Mouse (Mus musculus) forebrain, embryonic 16.5 days (tissue): ENCODE data around the gene Brca1. TPM values are rescaled to one million over a fixed set of nuclear protein-coding genes. Genes with fewer than 3 reads are reported as not detected.
"Not testable (repeated sequence)": the region's sequence is repeated elsewhere in the genome, so short reads cannot be mapped to it uniquely, and the experiment has no call there.

Source experiments
- ATAC-seq: fragments of 200-750 bp; cut with Nextera tagmentation; 2 replicates; pipeline ENCODE4 v1.8.0; 2017; ENCODE audit warnings: mild to moderate bottlenecking, moderate library complexity
- H3K27ac ChIP-seq: fragments of 300-500 bp; sonication (generic); 2 replicates; pipeline ENCODE4 v1.5.1; 2014; ENCODE audit warnings: low read length, control low read depth
- H3K27me3 ChIP-seq: fragments of 300-500 bp; sonication (generic); replicated peaks from 2 replicates; pipeline ENCODE4 v1.6.1; 2014; ENCODE audit warnings: low read length; ENCODE audit not compliant: control insufficient read depth, insufficient read depth
- H3K36me3 ChIP-seq: fragments of 300-500 bp; sonication (generic); 2 replicates; pipeline ENCODE4 v1.6.1; 2014; ENCODE audit not compliant: control insufficient read depth, insufficient read depth
- H3K4me1 ChIP-seq: fragments of 300-500 bp; sonication (generic); replicated peaks from 2 replicates; pipeline ENCODE4 v1.6.1; 2014; ENCODE audit warnings: low read length; ENCODE audit not compliant: control insufficient read depth, insufficient read depth
- H3K4me2 ChIP-seq: fragments of 300-500 bp; sonication (generic); 2 replicates; pipeline ENCODE4 v1.6.1; 2014; ENCODE audit warnings: mild to moderate bottlenecking, low read length, control low read depth
- H3K4me3 ChIP-seq: fragments of 300-500 bp; sonication (generic); replicated peaks from 2 replicates; pipeline ENCODE4 v1.5.1; 2014; ENCODE audit warnings: mild to moderate bottlenecking, low read length, control low read depth
- H3K9ac ChIP-seq: fragments of 300-500 bp; sonication (generic); replicated peaks from 2 replicates; pipeline ENCODE4 v1.6.1; 2014; ENCODE audit warnings: low read depth, low read length, control low read depth
- H3K9me3 ChIP-seq: fragments of 300-500 bp; sonication (generic); 2 replicates; pipeline ENCODE4 v1.6.1; 2016; ENCODE audit warnings: low read length; ENCODE audit not compliant: control insufficient read depth
- WGBS: fragments of 180-500 bp; shearing (Covaris S2); extraction: QIAGEN DNeasy Blood & Tissue Kit; methylation state at CpG from one replicate; pipeline ENCODE4 v1.1.7; 2014; 5-methylcytosine and 5-hydroxymethylcytosine counted together
- polyA plus RNA-seq: library from polyadenylated mRNA; unstranded; fragments of >200 nt; fragmentation: Nextera tagmentation; extraction: Ambion mirVana; gene quantifications from 2 replicates; pipeline ENCODE4 v1.2.1, GENCODE M21; 2015

Gene Brca1
- polyA plus RNA-seq, 1 experiment from 2014 or later, result 5.4 TPM

GRCm38 (mm10) chr11:101442127-101442693 lies 109.5 kb downstream of the Brca1 start, which contains the start of gene Rpl27:
Gene Rpl27 (plus strand): TSS chr11:101442298.
- ATAC-seq, result peak; percentile 99
- peak within 1 kb of the TSS; percentile 92 for H3K9ac ChIP-seq
- H3K27ac ChIP-seq, result peak within 1 kb of the TSS; percentile 79
- no peaks in the 10 kb centered on the region for H3K27me3 ChIP-seq
- under 1% methylated on average over 42 of the region's 42 CpGs for WGBS
- H3K9me3 ChIP-seq, result no peaks in the 10 kb centered on the region
- H3K4me1 ChIP-seq, result peaks cover 12% of the 10 kb centered on the region
- H3K4me2 ChIP-seq, result peak within 1 kb of the TSS; percentile 98
- H3K36me3 ChIP-seq, result peaks cover 10% of the 10 kb centered on the region; the same call in 1 of the 2 replicates
- peak within 1 kb of the TSS; percentile 88 for H3K4me3 ChIP-seq

- H3K9me3 ChIP-seq, ATAC-seq, H3K27me3 ChIP-seq, H3K9ac ChIP-seq, H3K36me3 ChIP-seq, H3K27ac ChIP-seq: not testable (repeated sequence)
- Histone ChIP-seq H3K4me3 (peak overlapping the region; percentile 27), H3K4me2 (peak overlapping the region; percentile 32), H3K4me1 (peaks cover 12% of the 10 kb centered on the region)
- 35% methylated on average over 14 of the region's 15 CpGs for WGBS
Observed at GRCm38 (mm10) chr11:101441450-101442126, 110.2 kb downstream of the Brca1 start.

Other genes with a start within 250 kb of the Brca1 start
- 191 and 203 TPM in 2 replicates for gene Becn1, start 249.7 kb downstream of the Brca1 start, polyA plus RNA-seq
- gene Psme3, start 235.7 kb downstream of the Brca1 start, polyA plus RNA-seq, result 127 and 137 TPM in 2 replicates
- 1.9 and 3.2 TPM in 2 replicates for gene Aoc2, start 226.9 kb downstream of the Brca1 start, polyA plus RNA-seq
- gene Aoc3, start 221.3 kb downstream of the Brca1 start, polyA plus RNA-seq, result 0.09 and 0.10 TPM in 2 replicates
- gene G6pc, start 184.4 kb downstream of the Brca1 start, polyA plus RNA-seq, result not detected in 2 replicates
- gene Aarsd1, start 134.3 kb downstream of the Brca1 start, polyA plus RNA-seq, result 90.1 and 99.5 TPM in 2 replicates
- 5.7 and 7.7 TPM in 2 replicates for gene Gm27029, start 127.2 kb downstream of the Brca1 start, polyA plus RNA-seq
- gene Rundc1, start 126.9 kb downstream of the Brca1 start, polyA plus RNA-seq, result 32.5 TPM in 2 replicates
- gene Ptges3l, start 126.6 kb downstream of the Brca1 start, polyA plus RNA-seq, result 2.0 TPM in 2 replicates
- 219 and 239 TPM in 2 replicates for gene Rpl27, start 109.7 kb downstream of the Brca1 start, polyA plus RNA-seq
- 2.2 and 2.5 TPM in 2 replicates for gene Ifi35, start 103.5 kb downstream of the Brca1 start, polyA plus RNA-seq
- gene Rnd2, start 87.0 kb downstream of the Brca1 start, polyA plus RNA-seq, result 91.6 and 95.8 TPM in 2 replicates
- 65.5 and 79.5 TPM in 2 replicates for gene Vat1, start 85.7 kb downstream of the Brca1 start, polyA plus RNA-seq
- 126 and 139 TPM in 2 replicates for gene Nbr1, start 194 bp upstream of the Brca1 start, polyA plus RNA-seq
- 1.9 and 2.4 TPM in 2 replicates for gene Tmem106a, start 30.3 kb upstream of the Brca1 start, polyA plus RNA-seq
- not detected in 2 replicates for gene Gm11634, start 47.3 kb upstream of the Brca1 start, polyA plus RNA-seq
- 21.9 and 32.2 TPM in 2 replicates for gene Rdm1, start 75.2 kb upstream of the Brca1 start, polyA plus RNA-seq
- gene Arl4d, start 113.6 kb upstream of the Brca1 start, polyA plus RNA-seq, result 36.5 and 42.2 TPM in 2 replicates
- 39.9 and 41.9 TPM in 2 replicates for gene Dhx8, start 181.0 kb upstream of the Brca1 start, polyA plus RNA-seq
- gene Etv4, start 233.4 kb upstream of the Brca1 start, polyA plus RNA-seq, result 6.8 and 7.3 TPM in 2 replicates